Mouse (Mus musculus) frontal cortex, postnatal 25 days (tissue): Measurements from ENCODE around the gene Cyp11a1.
A peak's percentile ranks its signal among the peaks of the same experiment; 100 is the strongest.

Experiments
- DNase-seq, 2 experiments: peaks; one replicate each; pipeline ENCODE4 v3.0.0; 2022; ENCODE audit warnings: low spot score in 2 of 2

Gene Cyp11a1

DNA sequence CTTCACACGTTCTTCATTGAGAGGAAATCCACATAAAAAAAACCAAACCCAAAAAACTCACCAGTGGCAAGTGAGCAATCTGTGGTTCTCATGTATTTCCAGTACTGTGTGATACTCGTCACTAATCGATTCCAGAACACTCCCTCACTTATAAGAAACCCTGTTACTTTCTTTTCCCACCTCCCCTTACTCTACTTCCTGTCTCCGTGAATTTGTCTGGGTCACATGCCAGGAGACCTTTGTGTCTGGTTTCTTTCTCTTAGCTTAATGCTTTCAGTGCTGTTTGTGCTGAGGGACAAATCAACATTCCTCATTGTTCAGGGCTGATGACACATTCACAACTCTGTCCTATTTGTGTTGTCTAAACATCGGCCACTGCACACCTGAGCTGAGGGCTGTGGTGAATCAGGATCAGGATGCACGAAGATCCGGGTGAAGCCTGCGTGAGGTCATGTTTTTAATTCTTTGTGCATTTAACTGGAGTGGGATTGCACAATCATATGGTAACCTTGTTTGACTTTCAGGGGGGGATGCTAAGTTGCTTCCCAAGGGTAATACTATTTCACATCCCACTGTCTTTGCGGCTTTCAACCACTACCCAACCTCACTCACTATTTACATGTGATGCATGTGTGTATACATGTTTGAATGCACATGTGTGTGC lies 33.3 kb upstream of the Cyp11a1 start:
- DNase-seq, result no peak

DNA sequence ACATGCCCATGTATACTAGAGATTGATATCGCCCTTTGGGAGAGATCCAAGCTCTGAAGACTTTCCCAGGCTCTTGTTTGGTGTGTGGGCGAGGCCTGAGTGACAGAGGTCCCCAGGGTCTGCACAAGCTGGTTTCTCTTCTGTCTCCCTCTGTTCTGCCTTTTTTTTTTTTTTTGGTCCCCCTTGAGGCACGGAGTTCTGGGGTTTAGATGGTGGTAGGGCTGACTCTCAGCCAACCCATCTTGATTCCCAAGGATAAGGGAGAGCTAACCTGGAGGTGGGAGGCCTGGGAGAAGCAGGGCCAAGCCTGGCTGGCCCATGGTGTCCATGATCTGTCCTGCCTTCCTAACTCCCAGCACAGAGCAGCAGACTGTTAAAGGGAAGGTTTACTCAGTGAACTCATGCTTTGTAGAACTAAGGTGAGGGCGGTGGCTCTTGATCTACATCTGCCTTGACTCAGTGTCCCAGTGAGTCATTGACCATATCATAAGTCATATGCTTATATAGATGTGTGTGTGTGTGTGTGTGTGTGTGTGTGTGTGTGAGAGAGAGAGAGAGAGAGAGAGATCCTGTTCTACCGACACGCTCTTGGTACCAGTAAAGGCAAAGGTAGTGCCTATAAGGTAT lies 32.7 kb upstream of the Cyp11a1 start:
- no peak for DNase-seq

DNA sequence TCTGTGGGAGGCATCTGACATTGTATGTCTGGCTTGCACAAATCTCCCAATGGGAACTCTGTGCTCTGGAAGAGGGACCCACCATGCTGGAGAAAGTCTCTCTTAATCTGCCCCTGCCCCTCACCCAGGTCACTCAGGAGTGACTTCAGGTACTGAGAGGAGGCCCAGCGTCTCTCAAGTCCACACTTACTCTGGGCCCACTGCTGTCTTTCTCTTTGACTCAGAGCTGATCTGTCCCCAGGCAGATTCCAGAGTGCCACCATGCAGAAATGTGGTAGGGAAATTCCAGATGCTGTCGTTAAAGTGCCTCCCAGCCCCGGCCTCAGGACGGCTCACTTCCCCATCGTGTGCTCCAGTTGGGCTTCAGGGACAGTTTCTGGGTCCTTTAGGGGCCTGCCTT lies 32.0 kb upstream of the Cyp11a1 start:
- no peak for DNase-seq

DNA sequence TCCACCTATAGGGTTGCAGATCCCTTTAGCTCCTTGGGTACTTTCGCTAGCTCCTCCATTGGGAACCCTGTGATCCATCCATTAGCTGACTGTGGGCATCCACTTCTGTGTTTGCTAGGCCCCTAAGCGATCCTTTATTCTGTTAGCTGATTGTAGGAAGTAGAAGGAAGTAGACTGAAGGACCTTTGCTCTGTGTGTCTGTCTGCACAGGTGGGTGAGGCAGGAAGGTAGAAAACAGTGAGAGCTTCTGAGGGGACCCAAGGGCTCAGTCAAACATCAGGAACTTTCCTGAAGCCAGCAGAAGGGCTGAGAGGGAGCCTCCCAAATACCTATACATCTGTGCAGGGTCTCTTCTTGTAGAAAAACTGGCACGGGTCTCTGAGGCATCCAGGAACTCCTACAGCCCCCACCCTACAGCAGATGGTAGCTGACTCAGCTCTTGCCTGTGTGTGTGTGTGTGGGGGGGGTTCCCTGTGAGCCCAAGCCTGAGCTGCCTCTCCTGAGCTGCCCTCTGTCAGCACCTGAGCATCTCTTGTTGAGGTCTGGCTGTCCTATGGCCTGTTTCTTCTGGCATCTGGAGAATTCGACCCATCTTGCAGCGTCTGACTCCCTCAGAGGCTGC lies 30.9 kb upstream of the Cyp11a1 start:
- no peak for DNase-seq

DNA sequence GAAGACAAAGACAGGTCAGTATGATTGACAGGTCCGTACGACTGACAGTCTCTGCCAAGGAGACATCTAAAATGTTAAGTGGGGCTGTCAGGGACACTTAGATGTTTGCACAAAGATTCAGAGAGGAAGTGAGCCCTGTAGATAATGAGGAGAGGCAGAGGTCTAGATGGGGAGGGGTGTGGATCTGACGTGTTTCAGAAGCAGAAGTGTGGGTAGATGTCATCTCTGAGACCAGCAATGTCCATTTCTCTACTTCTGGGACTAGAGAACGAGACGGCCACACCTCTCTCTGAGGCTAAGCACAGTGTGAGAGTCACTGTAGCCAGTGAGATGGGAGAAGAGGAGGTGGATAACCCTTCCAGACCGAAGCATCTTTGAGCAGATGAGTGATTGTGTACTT lies 28.2 kb upstream of the Cyp11a1 start:
- no peak for DNase-seq

DNA sequence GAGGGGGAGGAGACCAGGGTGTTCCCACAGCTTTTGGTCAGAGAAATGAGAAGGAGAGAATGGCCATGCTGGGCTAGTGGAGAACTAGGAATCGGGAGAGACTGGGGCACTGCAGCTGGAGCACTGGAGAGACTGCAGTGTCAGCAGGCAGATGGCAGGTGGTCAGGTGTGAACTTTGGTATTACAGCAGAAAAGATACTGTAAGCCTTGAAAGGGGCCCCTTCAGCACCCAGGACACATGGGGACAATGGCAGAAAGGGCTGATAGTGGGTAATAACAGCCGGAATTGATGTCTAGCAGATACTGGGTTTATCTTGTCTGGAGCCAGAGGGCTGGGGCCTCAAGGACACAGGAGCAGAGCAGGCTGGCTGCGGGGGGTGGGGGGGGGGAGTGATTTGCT lies 27.4 kb upstream of the Cyp11a1 start:
- no peak for DNase-seq

DNA sequence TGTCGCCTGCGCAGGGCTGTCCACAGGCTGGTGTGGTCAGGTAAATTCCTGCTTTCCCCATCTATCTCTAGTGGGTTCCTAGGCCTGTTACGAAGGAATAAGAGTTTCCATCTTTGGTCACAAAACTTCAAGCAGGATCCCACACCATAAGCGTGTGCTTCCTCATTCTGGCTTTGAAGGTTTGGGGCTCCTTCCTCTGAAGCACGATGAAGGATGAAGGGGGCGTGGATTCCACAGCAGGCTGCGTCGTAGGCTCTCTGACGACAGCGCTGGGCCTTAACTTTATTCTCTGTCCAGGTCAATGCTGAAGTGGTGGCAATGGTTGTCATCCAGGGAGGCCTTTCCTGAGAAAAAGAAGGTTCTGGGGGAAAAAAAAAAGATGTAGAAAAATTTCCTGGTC lies 25.6 kb upstream of the Cyp11a1 start:
- no peak for DNase-seq

DNA sequence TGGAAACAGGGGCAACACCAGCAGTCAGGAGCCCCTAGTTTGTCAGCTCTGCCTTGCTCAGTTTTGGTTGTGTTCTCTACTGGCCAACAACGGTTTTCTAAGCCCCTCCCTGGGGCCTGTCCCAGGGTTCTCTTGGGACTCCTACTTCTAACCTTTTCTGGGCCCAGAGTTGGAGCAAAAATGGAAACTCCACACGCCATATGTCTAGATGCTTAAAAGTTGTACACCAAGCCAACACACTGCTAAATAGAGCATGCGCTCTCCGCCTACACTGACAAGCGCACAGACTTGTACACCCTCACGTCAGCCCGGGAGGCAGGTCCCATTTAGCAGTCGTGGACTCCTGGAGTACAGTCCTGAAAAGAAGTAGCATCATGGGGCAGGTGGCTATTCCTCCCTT lies 20.9 kb upstream of the Cyp11a1 start:
- peak in 1 of 2 experiments; percentile 45 for DNase-seq

DNA sequence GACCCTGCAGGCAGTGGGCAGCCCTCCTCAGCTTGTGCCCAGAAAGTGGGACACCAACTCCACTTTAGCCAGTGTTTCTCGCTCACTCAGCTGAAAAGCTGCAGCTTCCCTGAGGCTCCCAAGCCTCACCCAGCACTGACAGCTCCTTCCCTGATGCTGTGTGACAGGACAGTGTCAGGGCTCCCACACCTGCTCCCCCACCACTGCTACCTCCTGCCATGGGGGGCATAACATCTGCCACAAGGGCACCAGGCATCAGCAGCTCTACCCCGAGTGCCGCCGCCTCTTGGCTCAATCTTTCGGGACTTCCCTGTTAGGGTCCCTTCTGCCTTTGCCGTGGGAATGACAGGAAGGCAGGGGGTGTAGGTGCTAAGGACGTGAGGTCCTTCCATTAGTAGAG lies 19.9 kb upstream of the Cyp11a1 start:
- DNase-seq, result no peak

DNA sequence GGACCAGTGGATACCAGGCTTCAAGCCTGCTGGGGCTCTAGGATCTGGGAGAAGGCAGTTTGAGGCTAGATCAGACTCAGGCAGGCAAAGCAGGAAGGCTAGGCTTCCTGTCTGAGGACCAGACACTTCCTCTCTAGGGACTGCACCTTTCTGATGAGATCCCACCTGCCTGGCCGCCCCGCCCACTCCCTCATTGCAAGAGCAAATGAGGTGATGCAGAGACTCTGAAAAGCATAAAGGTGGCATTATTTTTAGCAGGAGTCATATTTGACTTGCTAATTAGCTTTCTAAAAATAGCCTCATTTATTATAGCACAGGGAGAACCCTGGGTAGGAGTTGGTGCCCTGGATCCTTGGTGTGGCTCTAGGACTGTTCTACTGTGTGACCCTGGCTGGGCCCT lies 18.1 kb upstream of the Cyp11a1 start:
- no peak for DNase-seq

DNA sequence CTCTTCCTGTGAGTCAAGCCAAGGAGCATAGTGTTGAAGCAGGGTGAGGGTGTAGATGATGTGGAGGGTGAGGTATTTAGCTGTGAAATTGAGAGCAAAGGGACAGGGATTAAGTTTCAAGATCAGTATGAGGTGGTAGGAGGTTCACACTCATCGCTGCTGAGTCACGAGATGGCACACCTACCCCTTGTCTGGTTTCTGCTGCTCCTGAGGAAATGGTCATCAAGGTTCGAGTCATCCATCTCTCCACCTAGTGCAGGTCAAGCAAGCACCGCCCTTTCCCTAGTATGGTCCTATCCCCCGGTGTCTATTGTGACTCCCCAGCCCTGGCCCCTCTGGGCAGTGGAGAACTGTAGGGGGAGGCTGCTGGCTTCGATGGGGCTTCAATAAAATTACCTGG lies 16.9 kb upstream of the Cyp11a1 start:
- no peak for DNase-seq

DNA sequence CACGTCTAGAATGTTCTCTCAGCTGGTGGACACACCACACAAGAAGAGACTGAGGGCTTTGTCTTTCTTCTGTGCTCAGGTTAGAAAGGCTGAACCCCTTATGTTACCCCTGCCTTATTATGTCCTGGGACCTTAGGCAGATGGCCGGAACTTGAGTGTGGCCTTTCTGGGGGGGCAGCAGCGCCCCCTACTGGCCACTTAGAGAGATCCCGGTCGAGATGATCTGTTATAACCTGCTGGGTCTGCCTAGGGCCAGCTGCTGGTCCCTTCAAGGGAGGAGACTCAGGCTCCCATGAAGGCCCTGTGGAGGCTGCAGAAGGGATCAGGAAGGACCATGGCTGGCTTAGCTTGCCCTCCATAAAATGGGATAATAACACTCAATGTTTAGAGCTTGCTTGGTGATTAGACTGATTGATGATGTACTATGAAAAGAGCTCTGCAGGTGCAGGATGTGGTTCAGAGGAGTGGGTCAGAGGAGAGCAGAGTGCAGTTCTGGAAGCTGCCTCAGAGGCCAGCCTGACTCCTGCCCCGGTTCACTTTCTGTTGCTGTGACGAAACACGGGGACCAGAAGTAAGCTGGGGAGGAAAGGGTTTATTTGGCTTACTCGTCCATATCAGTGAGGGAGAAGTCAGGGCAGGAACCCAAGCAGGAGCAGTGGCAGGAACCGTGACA lies 15.6 kb upstream of the Cyp11a1 start:
- no peak for DNase-seq

DNA sequence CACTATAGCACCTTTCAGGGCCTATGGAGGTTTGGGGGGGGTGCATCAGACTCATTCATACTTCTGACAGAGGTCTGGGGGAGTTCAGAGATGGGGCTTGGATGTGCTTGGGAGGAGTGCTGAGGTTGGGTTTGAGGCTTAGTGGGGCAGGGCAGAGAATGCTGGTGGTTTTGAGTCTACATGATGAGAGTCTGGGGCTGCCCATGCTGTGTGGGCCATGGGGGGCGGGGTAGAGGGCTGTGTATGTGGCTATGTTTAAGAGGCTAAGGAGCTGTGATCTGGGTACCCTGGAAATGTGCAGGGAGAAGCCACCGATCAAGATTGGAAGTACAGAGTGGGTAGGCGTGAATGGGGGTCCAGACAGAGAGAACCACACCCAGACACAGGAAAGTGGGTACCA lies 14.2 kb upstream of the Cyp11a1 start:
- DNase-seq, result no peak

DNA sequence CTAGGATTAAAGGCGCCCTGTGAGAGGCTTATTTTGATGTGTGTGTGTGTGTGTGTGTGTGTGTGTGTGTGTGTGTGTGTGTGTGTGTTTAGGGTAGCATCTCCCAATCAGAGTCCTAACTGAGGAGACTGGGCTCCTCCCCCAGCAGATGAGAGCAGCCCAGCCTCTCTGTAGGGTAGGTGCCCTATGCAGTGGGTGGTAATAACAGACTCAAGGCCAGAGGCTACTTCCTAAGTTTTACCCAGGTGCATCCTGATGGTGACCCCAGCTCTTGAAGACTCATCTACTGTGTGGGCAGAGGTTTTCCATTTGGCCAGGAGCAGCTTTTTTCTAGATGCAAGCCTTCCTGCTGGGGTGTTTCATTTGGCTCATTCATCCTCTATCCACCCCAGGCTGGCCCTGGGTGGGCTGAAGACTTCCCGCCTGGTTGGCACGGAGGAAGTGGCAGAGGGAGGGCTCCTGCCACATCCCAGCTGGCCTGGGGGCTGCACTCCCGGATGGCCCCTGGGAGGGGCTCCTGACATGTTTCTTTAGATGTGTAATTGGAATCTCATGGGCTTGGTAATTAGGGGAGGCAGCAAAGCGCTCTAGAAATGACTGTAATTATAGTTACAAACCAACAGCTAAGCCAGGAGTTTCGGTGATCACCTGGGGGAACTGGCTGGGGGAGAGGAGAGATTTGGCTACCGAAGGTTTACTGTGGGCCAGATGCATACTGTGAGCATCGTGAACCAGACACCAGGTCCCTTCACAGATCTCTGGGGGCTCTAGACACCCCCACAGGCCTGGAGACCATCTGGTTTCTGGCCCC lies 13.2 kb upstream of the Cyp11a1 start:
- DNase-seq, result no peak

DNA sequence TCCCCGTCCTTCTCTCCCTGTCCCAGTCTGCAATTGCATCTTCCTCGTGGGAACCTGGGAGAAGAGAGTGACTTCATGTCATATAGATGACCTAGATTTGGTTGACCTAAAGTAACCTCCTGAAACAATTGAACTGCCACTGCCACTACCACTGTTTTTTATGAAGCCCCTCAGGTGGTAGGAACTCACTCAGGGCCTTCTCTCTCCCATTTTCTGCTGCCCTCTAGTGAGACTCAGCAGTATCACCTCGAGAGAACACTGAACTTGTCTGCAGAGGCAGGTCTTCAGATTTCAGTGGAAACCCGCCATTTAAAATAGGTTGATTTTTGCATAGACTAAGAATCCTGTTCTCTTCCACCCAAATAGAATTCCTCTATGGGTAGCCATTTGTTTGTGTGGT lies 10.9 kb upstream of the Cyp11a1 start:
- no peak for DNase-seq

DNA sequence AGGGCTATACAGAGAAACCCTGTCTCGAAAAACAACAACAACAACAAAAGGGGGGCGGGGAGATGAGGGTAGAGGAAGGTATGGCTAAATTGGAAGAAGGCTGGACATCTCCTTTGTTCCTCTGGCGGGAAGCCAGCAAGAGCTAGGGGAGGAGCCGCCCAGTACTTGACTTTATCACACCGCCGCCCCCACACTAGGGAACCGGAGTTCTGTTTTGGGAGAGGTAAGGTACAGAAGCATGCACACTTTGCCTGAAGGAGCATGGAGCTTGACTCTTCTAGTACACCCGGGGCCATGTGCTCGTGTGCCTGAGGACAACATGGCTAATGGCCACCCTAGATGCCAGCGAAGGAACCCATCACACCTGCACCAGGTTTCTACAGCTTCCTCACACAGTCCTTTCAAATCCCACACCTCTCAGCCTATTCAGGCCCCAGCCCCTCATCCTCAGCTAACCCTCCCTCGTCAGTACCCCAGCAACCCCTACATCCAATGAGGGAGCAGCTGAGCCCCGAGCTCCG lies 8.6 kb upstream of the Cyp11a1 start:
- DNase-seq, result no peak

DNA sequence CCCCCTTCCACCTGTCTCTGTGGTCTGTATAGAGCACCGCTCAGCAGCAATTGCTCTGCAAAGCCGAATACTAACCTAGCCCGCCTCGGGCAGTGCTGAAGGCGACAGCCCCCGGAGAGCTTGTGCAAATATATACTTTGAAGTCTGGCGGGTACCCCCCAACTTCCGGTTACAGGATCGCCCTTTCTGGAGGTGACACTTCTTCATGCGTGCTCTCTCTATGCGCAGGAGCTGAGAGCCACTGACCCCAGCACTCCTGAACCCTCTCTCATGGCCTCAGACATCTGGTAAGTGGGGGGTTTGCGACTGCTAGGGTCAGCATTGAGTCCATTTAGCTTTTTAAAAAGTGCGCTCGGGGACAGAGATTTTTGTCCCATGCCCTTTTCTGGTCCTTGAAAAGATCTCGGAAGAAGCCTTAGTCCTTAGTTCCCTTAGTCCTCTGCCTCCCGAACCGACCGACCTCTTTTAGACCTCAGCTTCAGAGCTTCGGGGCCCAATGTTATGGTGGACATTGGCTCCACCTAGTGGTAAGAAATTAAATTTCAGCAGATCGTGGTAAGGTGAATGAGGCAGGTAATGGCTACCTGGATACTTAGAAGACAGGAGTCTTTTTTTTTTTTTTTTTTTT lies 8.1 kb upstream of the Cyp11a1 start:
- DNase-seq, result no peak

DNA sequence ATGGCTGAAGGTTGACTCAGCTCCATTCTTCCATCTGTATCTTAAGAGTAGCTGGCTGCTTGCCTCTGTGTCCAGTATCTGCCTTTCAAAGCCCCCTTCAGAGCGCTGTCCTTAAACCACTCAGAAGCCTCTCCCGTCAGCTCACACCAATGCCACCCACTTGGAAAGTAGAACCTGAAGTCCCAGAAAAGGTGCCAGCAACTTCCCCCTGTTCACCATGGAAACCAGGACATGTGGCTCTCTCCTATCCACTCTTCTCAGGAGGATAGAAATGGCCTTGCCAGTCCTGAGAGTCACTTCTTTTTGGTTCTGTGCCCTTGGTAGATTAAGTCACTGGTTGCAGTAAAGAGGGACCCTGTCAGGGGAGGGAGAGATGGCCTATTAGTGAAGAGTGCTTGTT lies 7.5 kb upstream of the Cyp11a1 start:
- no peak for DNase-seq

DNA sequence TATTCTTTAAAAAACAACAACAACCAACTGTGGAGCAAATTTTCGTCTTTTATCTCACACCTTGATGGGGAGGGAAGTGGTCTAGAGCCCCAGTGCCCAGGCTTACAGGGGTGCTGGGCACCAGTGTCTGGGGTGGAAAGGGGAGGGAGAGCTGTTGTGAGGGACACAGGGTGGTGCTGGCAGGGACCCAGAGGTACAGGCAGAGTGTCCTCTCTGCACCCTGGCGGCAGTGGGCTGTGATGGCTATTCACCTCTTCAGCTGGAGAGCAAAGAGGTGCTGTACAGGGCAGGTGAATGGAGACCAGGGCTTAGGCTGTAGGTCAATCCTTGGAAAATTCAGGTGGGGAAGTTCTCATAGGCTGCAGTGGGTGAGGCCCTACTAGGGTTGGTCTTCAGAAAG lies 6.5 kb upstream of the Cyp11a1 start:
- no peak for DNase-seq

DNA sequence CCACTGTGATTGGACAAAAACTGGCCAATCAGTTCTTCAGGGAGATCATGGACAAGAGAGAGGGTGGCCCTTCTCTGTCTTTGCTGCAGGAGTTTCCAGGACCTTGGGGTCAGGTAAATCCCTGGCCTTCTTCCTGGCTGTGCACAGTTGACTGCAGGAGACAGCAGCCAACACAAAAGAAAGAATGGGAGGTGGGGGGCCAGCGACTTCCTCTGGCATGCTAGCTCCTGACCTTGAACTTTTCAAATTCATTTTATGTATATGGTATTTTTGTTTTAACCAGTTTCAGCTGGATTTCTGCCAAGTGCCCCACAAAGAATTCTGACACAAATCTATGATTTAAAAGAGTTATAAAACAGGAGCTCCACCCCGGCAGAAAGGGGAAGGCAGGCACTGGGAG lies 2.9 kb upstream of the Cyp11a1 start:
- no peak for DNase-seq

DNA sequence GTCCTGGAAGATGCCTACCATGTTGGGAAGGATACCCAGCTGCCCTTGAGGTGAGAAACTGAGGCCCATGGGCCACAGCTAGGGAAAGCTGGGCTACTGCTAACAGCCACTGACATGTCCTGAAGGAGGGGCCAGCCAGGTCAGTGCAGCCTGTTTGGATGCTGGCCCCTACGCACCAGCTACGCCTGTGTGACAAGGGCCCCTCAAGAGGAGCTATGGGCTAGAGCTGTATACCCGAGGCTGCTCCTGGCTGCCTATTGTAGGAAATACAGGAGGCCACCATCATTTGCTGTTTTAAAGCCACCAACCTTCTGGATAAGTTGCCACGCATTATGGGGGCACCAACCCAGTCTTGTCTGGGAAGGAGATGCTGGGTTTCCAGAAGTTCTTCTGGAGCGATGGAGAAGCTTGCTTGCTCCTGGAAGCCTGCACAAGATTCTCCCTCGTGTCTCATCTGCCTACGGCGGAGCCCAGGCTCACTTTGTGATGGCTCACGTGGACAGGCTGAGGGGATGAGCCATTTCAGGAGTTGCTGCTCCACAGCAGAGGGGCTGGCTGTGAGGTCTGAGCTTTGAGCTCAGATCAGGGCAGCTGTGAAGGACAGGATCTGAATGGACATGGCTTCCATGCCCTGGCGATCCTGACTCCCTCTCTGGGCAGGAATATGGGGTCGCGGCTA lies 2.3 kb downstream of the Cyp11a1 start:
- DNase-seq, result no peak
